Mouse (Mus musculus) urinary bladder, adult 2 months (tissue): ENCODE measurements around the gene Pygl. TPM values are rescaled to one million over a fixed set of nuclear protein-coding genes. Genes with fewer than 3 reads are reported as not detected.

ENCODE experiments used
- DNase-seq: peaks from one replicate; pipeline ENCODE4 v3.0.0; 2022; ENCODE audit warnings: low spot score
- polyA plus RNA-seq: library from polyadenylated mRNA; depleted of rRNA; stranded (reverse); fragments of >200 nt; gene quantifications from 2 replicates; pipeline ENCODE4 v1.2.3, GENCODE M21; 2012; rRNA removed

Gene Pygl
- 26.2 and 27.3 TPM in 2 replicates for polyA plus RNA-seq

- DNase-seq = no peak
Observed at GRCm38 (mm10) chr12:70231294-70231693, at the start of gene Pygl. Gene Pygl, minus strand, starts transcription at chr12:70231488.

GRCm38 (mm10) chr12:70280930-70281329 is 49.6 kb upstream of the Pygl start:
- DNase-seq = no peak

GRCm38 (mm10) chr12:70280381-70280780 is 49.1 kb upstream of the Pygl start:
- no peak for DNase-seq

GRCm38 (mm10) chr12:70277071-70277939 is 46.0 kb upstream of the Pygl start:
- no peak for DNase-seq

GRCm38 (mm10) chr12:70269724-70270123 is 38.4 kb upstream of the Pygl start:
- DNase-seq = no peak

- no peak for DNase-seq
Observed at GRCm38 (mm10) chr12:70267314-70267713, 36.0 kb upstream of the Pygl start.

- no peak for DNase-seq
Observed at GRCm38 (mm10) chr12:70266494-70266931, 35.2 kb upstream of the Pygl start.

GRCm38 (mm10) chr12:70263721-70264120 is 32.4 kb upstream of the Pygl start:
- DNase-seq = no peak

GRCm38 (mm10) chr12:70262271-70262953 is 31.1 kb upstream of the Pygl start:
- DNase-seq = no peak

GRCm38 (mm10) chr12:70251210-70251884 is 20.1 kb upstream of the Pygl start:
- DNase-seq = no peak

GRCm38 (mm10) chr12:70249616-70250157 is 18.4 kb upstream of the Pygl start:
- no peak for DNase-seq

- no peak for DNase-seq
Observed at GRCm38 (mm10) chr12:70247683-70248474, 16.6 kb upstream of the Pygl start.

- no peak for DNase-seq
Observed at GRCm38 (mm10) chr12:70242550-70242949, 11.3 kb upstream of the Pygl start.

GRCm38 (mm10) chr12:70239741-70240140 is 8.5 kb upstream of the Pygl start:
- DNase-seq = no peak

- DNase-seq = no peak
Observed at GRCm38 (mm10) chr12:70238604-70239003, 7.3 kb upstream of the Pygl start.

GRCm38 (mm10) chr12:70234938-70235484 is 3.7 kb upstream of the Pygl start:
- peak; percentile 27 for DNase-seq

GRCm38 (mm10) chr12:70234411-70234810 is 3.1 kb upstream of the Pygl start:
- no peak for DNase-seq

- DNase-seq = no peak
Observed at GRCm38 (mm10) chr12:70233637-70234315, 2.5 kb upstream of the Pygl start.

GRCm38 (mm10) chr12:70232020-70232544 is 794 bp upstream of the Pygl start:
- DNase-seq = no peak

- DNase-seq = no peak
Observed at GRCm38 (mm10) chr12:70228155-70228554, 3.1 kb downstream of the Pygl start.
